Mouse (Mus musculus): ENCODE data around the gene Mrpl42. TPM values are rescaled to one million over a fixed set of nuclear protein-coding genes. Genes with fewer than 3 reads are reported as not detected.

The Mrpl42 gene
- total and polyA plus RNA-seq, 2 experiments from 2014 or later, result 125 to 250 TPM

- no peak for DNase-seq (ENCODE audit: low spot score)
- 81% methylated on average over 11 of the region's 11 CpGs for WGBS
- TF ChIP-seq CTCF (IDR thresholded peaks at IDR 0.05), result no peak
- H3K36me3 ChIP-seq (ENCODE audit: insufficient read depth, low read length), result no peaks in the 10 kb centered on the region
- no peak overlapping the region for H3K4me2 ChIP-seq (ENCODE audit: low read depth, low read length, poor library complexity, severe bottlenecking)
- H3K4me3 ChIP-seq (ENCODE audit: low read depth, low read length), result no peak overlapping the region
- H3K27ac ChIP-seq (ENCODE audit: low read depth, low read length), result no peak overlapping the region
- no peak for ATAC-seq (ENCODE audit: low FRiP score)
- no peaks in the 10 kb centered on the region for H3K9me3 ChIP-seq (ENCODE audit: low read length)
- H3K9ac ChIP-seq (replicated peaks; ENCODE audit: low read length, poor library complexity, severe bottlenecking), result no peak overlapping the region
- no peaks in the 10 kb centered on the region for H3K4me1 ChIP-seq (ENCODE audit: insufficient read depth, low read length)
- H3K27me3 ChIP-seq (ENCODE audit: insufficient read depth, low read length), result no peaks in the 10 kb centered on the region
Measured at GRCm38 (mm10) chr10:95471889-95472547, 29.7 kb downstream of the Mrpl42 start.

- Histone ChIP-seq H3K36me3 (ENCODE audit: insufficient read depth, low read length) (no peaks in the 10 kb centered on the region), H3K27me3 (ENCODE audit: insufficient read depth, low read length) (no peaks in the 10 kb centered on the region), H3K27ac (ENCODE audit: low read depth, low read length) (no peak overlapping the region), H3K4me3 (ENCODE audit: low read depth, low read length) (no peak overlapping the region), H3K4me2 (ENCODE audit: low read depth, low read length, poor library complexity, severe bottlenecking) (no peak overlapping the region), H3K4me1 (ENCODE audit: insufficient read depth, low read length) (no peaks in the 10 kb centered on the region), H3K9ac (replicated peaks; ENCODE audit: low read length, poor library complexity, severe bottlenecking) (no peak overlapping the region), H3K9me3 (ENCODE audit: low read length) (no peaks in the 10 kb centered on the region)
- ATAC-seq (ENCODE audit: low FRiP score) (no peak), DNase-seq (ENCODE audit: low spot score) (no peak)
- 91% methylated on average over 3 of the region's 3 CpGs for WGBS
- TF ChIP-seq CTCF (IDR thresholded peaks at IDR 0.05), result no peak
Measured at GRCm38 (mm10) chr10:95471186-95471585, 30.6 kb downstream of the Mrpl42 start.

- H3K4me3 ChIP-seq (ENCODE audit: low read depth, low read length), result no peak overlapping the region
- ATAC-seq (ENCODE audit: low FRiP score) (no peak), DNase-seq (ENCODE audit: low spot score) (no peak)
- no peak for TF ChIP-seq CTCF (IDR thresholded peaks at IDR 0.05)
- H3K36me3 ChIP-seq (ENCODE audit: insufficient read depth, low read length), result no peaks in the 10 kb centered on the region
- H3K9me3 ChIP-seq (ENCODE audit: low read length), result no peaks in the 10 kb centered on the region
- no peak overlapping the region for H3K4me2 ChIP-seq (ENCODE audit: low read depth, low read length, poor library complexity, severe bottlenecking)
- no peak overlapping the region for H3K9ac ChIP-seq (replicated peaks; ENCODE audit: low read length, poor library complexity, severe bottlenecking)
- H3K27me3 ChIP-seq (ENCODE audit: insufficient read depth, low read length), result no peaks in the 10 kb centered on the region
- no peak overlapping the region for H3K27ac ChIP-seq (ENCODE audit: low read depth, low read length)
- 55% methylated on average over 4 of the region's 4 CpGs for WGBS
- H3K4me1 ChIP-seq (ENCODE audit: insufficient read depth, low read length), result no peaks in the 10 kb centered on the region
Measured at GRCm38 (mm10) chr10:95468894-95469293, 32.8 kb downstream of the Mrpl42 start.

- Histone ChIP-seq H3K9me3 (ENCODE audit: low read length) (no peaks in the 10 kb centered on the region), H3K36me3 (ENCODE audit: insufficient read depth, low read length) (no peaks in the 10 kb centered on the region), H3K27me3 (ENCODE audit: insufficient read depth, low read length) (no peaks in the 10 kb centered on the region), H3K4me3 (ENCODE audit: low read depth, low read length) (no peak overlapping the region), H3K4me1 (ENCODE audit: insufficient read depth, low read length) (no peaks in the 10 kb centered on the region), H3K27ac (ENCODE audit: low read depth, low read length) (no peak overlapping the region), H3K4me2 (ENCODE audit: low read depth, low read length, poor library complexity, severe bottlenecking) (no peak overlapping the region), H3K9ac (replicated peaks; ENCODE audit: low read length, poor library complexity, severe bottlenecking) (no peak overlapping the region)
- no peak for TF ChIP-seq CTCF (IDR thresholded peaks at IDR 0.05)
- no peak for ATAC-seq (ENCODE audit: low FRiP score)
- DNase-seq (ENCODE audit: low spot score), result no peak
- 63% methylated on average over 4 of the region's 4 CpGs for WGBS
Measured at GRCm38 (mm10) chr10:95465485-95465896, 36.2 kb downstream of the Mrpl42 start.

GRCm38 (mm10) chr10:95464527-95464926 lies 37.2 kb downstream of the Mrpl42 start:
- DNase-seq (ENCODE audit: low spot score), result peak; percentile 49
- no peak overlapping the region for H3K9ac ChIP-seq (replicated peaks; ENCODE audit: low read length, poor library complexity, severe bottlenecking)
- no peaks in the 10 kb centered on the region for H3K4me1 ChIP-seq (ENCODE audit: insufficient read depth, low read length)
- no peak overlapping the region; the same call in 1 of the 2 replicates for H3K27ac ChIP-seq (ENCODE audit: low read depth, low read length)
- no peaks in the 10 kb centered on the region for H3K36me3 ChIP-seq (ENCODE audit: insufficient read depth, low read length)
- no peak overlapping the region for H3K4me3 ChIP-seq (ENCODE audit: low read depth, low read length)
- ATAC-seq (ENCODE audit: low FRiP score), result no peak
- no peak for TF ChIP-seq CTCF (IDR thresholded peaks at IDR 0.05)
- WGBS, result 32% methylated on average over 6 of the region's 6 CpGs
- no peaks in the 10 kb centered on the region for H3K9me3 ChIP-seq (ENCODE audit: low read length)
- no peak overlapping the region for H3K4me2 ChIP-seq (ENCODE audit: low read depth, low read length, poor library complexity, severe bottlenecking)
- H3K27me3 ChIP-seq (ENCODE audit: insufficient read depth, low read length), result no peaks in the 10 kb centered on the region

- no peak for DNase-seq (ENCODE audit: low spot score)
- Histone ChIP-seq H3K4me1 (ENCODE audit: insufficient read depth, low read length) (no peaks in the 10 kb centered on the region), H3K4me2 (ENCODE audit: low read depth, low read length, poor library complexity, severe bottlenecking) (no peak overlapping the region), H3K27me3 (ENCODE audit: insufficient read depth, low read length) (no peaks in the 10 kb centered on the region), H3K27ac (ENCODE audit: low read depth, low read length) (no peak overlapping the region), H3K9me3 (ENCODE audit: low read length) (no peaks in the 10 kb centered on the region), H3K36me3 (ENCODE audit: insufficient read depth, low read length) (no peaks in the 10 kb centered on the region), H3K9ac (replicated peaks; ENCODE audit: low read length, poor library complexity, severe bottlenecking) (no peak overlapping the region), H3K4me3 (ENCODE audit: low read depth, low read length) (no peak overlapping the region)
- no peak for TF ChIP-seq CTCF (IDR thresholded peaks at IDR 0.05)
- 63% methylated on average over 1 of the region's 1 CpGs for WGBS
- no peak for ATAC-seq (ENCODE audit: low FRiP score)
Measured at GRCm38 (mm10) chr10:95462231-95462630, 39.5 kb downstream of the Mrpl42 start.

Data from midbrain, postnatal 0 days (tissue).